In genomic region chr1:96848606-96849005, GRCm38 (mm10) we compare ENCODE assay signal across 25 mouse cellular contexts. TPM values are rescaled to one million over a fixed set of nuclear protein-coding genes. Genes with fewer than 3 reads are reported as not detected.
"Had no signal": no experiment of that assay in that cellular context is flagged by ENCODE, and none has a peak within 500 bp of the region (broad histone marks: within the 10 kb centered on the region; RNA-seq: fewer than 3 reads in every experiment).

No protein-coding gene starts in this region.

- H3K9ac ChIP-seq: heart, embryonic 12.5 days; hindbrain, embryonic 12.5 days; hindbrain, embryonic 14.5 days; intestine, embryonic 15.5 days; limb, embryonic 12.5 days had no signal

- H3K9me3 ChIP-seq: heart, embryonic 10.5 days; heart, embryonic 12.5 days; hindbrain, embryonic 10.5 days; hindbrain, embryonic 12.5 days; intestine, embryonic 15.5 days; limb, embryonic 10.5 days; limb, embryonic 12.5 days had no signal

- H3K4me1 ChIP-seq: heart, embryonic 10.5 days; heart, embryonic 12.5 days; hindbrain, embryonic 10.5 days; hindbrain, embryonic 12.5 days; intestine, embryonic 15.5 days; limb, embryonic 10.5 days; limb, embryonic 12.5 days had no signal

- H3K27ac ChIP-seq: gastrocnemius, adult 2 months; heart, embryonic 10.5 days; hindbrain, embryonic 10.5 days; hindbrain, embryonic 12.5 days; hindbrain, embryonic 14.5 days; intestine, embryonic 15.5 days; layer of hippocampus, adult 2 months; left cerebral cortex, adult 2 months; limb, embryonic 10.5 days; limb, embryonic 12.5 days had no signal

- H3K4me2 ChIP-seq: heart, embryonic 12.5 days; hindbrain, embryonic 12.5 days; hindbrain, embryonic 14.5 days; intestine, embryonic 15.5 days; limb, embryonic 12.5 days had no signal

- H3K36me3 ChIP-seq: heart, embryonic 10.5 days; heart, embryonic 12.5 days; hindbrain, embryonic 10.5 days; hindbrain, embryonic 12.5 days; intestine, embryonic 15.5 days; limb, embryonic 10.5 days; limb, embryonic 12.5 days had no signal

- DNase-seq: gastrocnemius, adult 2 months; gastrocnemius, postnatal 10 days; gastrocnemius, postnatal 25 days; heart, adult 18-20 months; heart, postnatal 10 days; heart, postnatal 4 days; kidney, adult 18-20 months; kidney, adult 8-10 months; kidney, postnatal 10 days; kidney, postnatal 25 days; kidney, postnatal 4 days had no signal

- H3K27me3 ChIP-seq: heart, embryonic 12.5 days; hindbrain, embryonic 12.5 days; intestine, embryonic 15.5 days; limb, embryonic 12.5 days had no signal

- ATAC-seq: hindbrain, embryonic 16.5 days; inflammation-experienced regulatory T-cells, adult 6 months; intestine, embryonic 15.5 days; intestine, postnatal 0 days had no signal

- H3K4me3 ChIP-seq: gastrocnemius, adult 2 months; heart, embryonic 10.5 days; heart, embryonic 12.5 days; hindbrain, embryonic 10.5 days; hindbrain, embryonic 12.5 days; intestine, embryonic 15.5 days; layer of hippocampus, adult 2 months; left cerebral cortex, adult 2 months; limb, embryonic 10.5 days; limb, embryonic 12.5 days had no signal

RNA-seq across cellular contexts. Expression of gene Slco4c1, which starts 23.4 kb away (rescaled TPM):
- polyA plus RNA-seq: heart, embryonic 14.5 days; hindbrain, embryonic 10.5 days; limb, embryonic 10.5 days had no signal
